Comparison of ENCODE assay signal across 25 mouse cellular contexts in the genomic region with DNA sequence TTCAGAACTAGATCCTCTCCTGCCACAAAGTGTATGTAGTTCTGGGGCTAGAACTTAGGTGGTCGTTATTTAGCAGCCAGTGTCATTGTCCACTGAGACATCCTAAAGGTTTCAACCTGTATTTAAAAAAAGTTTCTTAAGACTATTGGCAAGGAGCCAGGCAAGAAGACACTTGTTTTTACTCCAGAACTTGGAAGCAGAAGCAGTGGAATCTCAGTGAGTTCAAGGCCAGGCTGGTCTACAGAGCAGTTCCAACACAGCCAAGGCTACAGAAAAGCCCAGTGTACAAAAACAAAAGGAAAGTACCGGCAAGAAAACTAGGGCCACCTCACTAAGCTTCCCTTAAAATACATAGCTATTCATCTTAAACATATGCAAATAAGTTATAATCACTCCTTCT.
"Had no signal": no experiment of that assay in that cellular context is flagged by ENCODE, and none has a peak within 500 bp of the region (broad histone marks: within the 10 kb centered on the region; RNA-seq: fewer than 3 reads in every experiment).

No protein-coding gene starts in this region.

- H3K4me3 ChIP-seq: heart, adult 2 months; heart, embryonic 13.5 days; heart, embryonic 15.5 days; hindbrain, embryonic 13.5 days; hindbrain, embryonic 15.5 days; layer of hippocampus, adult 2 months; left cerebral cortex, adult 2 months; limb, embryonic 10.5 days; limb, embryonic 12.5 days; liver, embryonic 13.5 days had no signal

- H3K9ac ChIP-seq: heart, embryonic 13.5 days; heart, embryonic 15.5 days; hindbrain, embryonic 13.5 days; hindbrain, embryonic 15.5 days; limb, embryonic 12.5 days; liver, embryonic 13.5 days had no signal

- H3K4me1 ChIP-seq: heart, embryonic 13.5 days; heart, embryonic 15.5 days; hindbrain, embryonic 13.5 days; hindbrain, embryonic 15.5 days; limb, embryonic 10.5 days; limb, embryonic 12.5 days; liver, embryonic 13.5 days had no signal

- DNase-seq: gastrocnemius, postnatal 14 days; gastrocnemius, postnatal 36 days; heart, adult 11 months; heart, adult 2 months; heart, postnatal 14 days; heart, postnatal 36 days; kidney, adult 18-20 months; kidney, adult 8-10 months; kidney, postnatal 10 days; kidney, postnatal 25 days; kidney, postnatal 4 days; liver; liver, embryonic 13.5 days had no signal

- H3K27me3 ChIP-seq: heart, embryonic 13.5 days; heart, embryonic 15.5 days; hindbrain, embryonic 13.5 days; hindbrain, embryonic 15.5 days; limb, embryonic 12.5 days; liver, embryonic 13.5 days had no signal

- ATAC-seq: hindbrain, postnatal 0 days; intestine, postnatal 0 days had no signal

- H3K9me3 ChIP-seq: heart, embryonic 13.5 days; heart, embryonic 15.5 days; hindbrain, embryonic 13.5 days; hindbrain, embryonic 15.5 days; limb, embryonic 10.5 days; limb, embryonic 12.5 days; liver, embryonic 13.5 days had no signal

- H3K27ac ChIP-seq: heart, adult 2 months; heart, embryonic 13.5 days; heart, embryonic 15.5 days; hindbrain, embryonic 13.5 days; hindbrain, embryonic 15.5 days; hindbrain, postnatal 0 days; layer of hippocampus, adult 2 months; left cerebral cortex, adult 2 months; limb, embryonic 10.5 days; limb, embryonic 12.5 days; liver, embryonic 13.5 days had no signal

- H3K4me2 ChIP-seq: heart, embryonic 11.5 days; heart, embryonic 13.5 days; heart, embryonic 15.5 days; hindbrain, embryonic 13.5 days; hindbrain, embryonic 15.5 days; limb, embryonic 12.5 days; liver, embryonic 11.5 days; liver, embryonic 13.5 days had no signal
